Mouse (Mus musculus) heart, embryonic 14.5 days (tissue): ENCODE measurements around the gene Rab3gap2. TPM values are rescaled to one million over a fixed set of nuclear protein-coding genes. Genes with fewer than 3 reads are reported as not detected.
A peak's percentile ranks its signal among the peaks of the same experiment; 100 is the strongest.

Experiments
- ATAC-seq: fragments of 200-750 bp; cut with Nextera tagmentation; 2 replicates; pipeline ENCODE4 v1.8.0; 2017; ENCODE audit warnings: low read depth, moderate TSS enrichment; ENCODE audit not compliant: insufficient number of reproducible peaks, insufficient read depth, low FRiP score
- H3K27ac ChIP-seq, 2 experiments: fragments of 200-500 bp in 1 of 2; fragments of 300-500 bp in 1 of 2; sonication (generic) in 1 of 2; replicated peaks in 1 of 2; 2 replicates each; pipeline ENCODE4 v1.5.1; 2012 to 2014; ENCODE audit warnings: low read depth in 2 of 2, low read length in 2 of 2, control low read depth in 1 of 2, mild to moderate bottlenecking in 1 of 2, mixed read lengths in 1 of 2; ENCODE audit not compliant: control insufficient read depth in 1 of 2, insufficient read depth in 1 of 2
- H3K27me3 ChIP-seq: fragments of 300-500 bp; sonication (generic); 2 replicates; pipeline ENCODE4 v1.6.1; 2014; ENCODE audit warnings: mild to moderate bottlenecking, low read length, control low read depth; ENCODE audit not compliant: control insufficient read depth, insufficient read depth
- H3K36me3 ChIP-seq: fragments of 300-500 bp; sonication (generic); 2 replicates; pipeline ENCODE4 v1.6.1; 2014; ENCODE audit warnings: mild to moderate bottlenecking, control low read depth, low read length, mixed read lengths; ENCODE audit not compliant: control insufficient read depth, insufficient read depth
- H3K4me1 ChIP-seq, 2 experiments: fragments of 200-500 bp in 1 of 2; fragments of 300-500 bp in 1 of 2; sonication (generic) in 1 of 2; 2 replicates each; pipeline ENCODE4 v1.6.1; 2012 to 2014; ENCODE audit warnings: low read length in 2 of 2, control low read depth in 1 of 2, mixed read lengths in 1 of 2; ENCODE audit not compliant: control insufficient read depth in 2 of 2, insufficient read depth in 2 of 2
- H3K4me2 ChIP-seq: fragments of 300-500 bp; sonication (generic); 2 replicates; pipeline ENCODE4 v1.6.1; 2014; ENCODE audit warnings: mild to moderate bottlenecking, low read length
- H3K4me3 ChIP-seq, 2 experiments: fragments of 200-500 bp in 1 of 2; fragments of 300-500 bp in 1 of 2; sonication (generic) in 1 of 2; 2 replicates each; pipeline ENCODE4 v1.5.1; 2012 to 2014; ENCODE audit warnings: low read length in 2 of 2, mild to moderate bottlenecking in 2 of 2, control low read depth in 1 of 2, low read depth in 1 of 2, moderate library complexity in 1 of 2; ENCODE audit not compliant: control insufficient read depth in 1 of 2, insufficient read depth in 1 of 2
- H3K9ac ChIP-seq: fragments of 300-500 bp; sonication (generic); 2 replicates; pipeline ENCODE4 v1.6.1; 2014; ENCODE audit warnings: mild to moderate bottlenecking, low read length
- H3K9me3 ChIP-seq: fragments of 300-500 bp; sonication (generic); 2 replicates; pipeline ENCODE4 v1.6.1; 2016; ENCODE audit warnings: low read length, control low read depth; ENCODE audit not compliant: control insufficient read depth
- WGBS: fragments of 180-500 bp; shearing (Covaris S2); extraction: QIAGEN DNeasy Blood & Tissue Kit; methylation state at CpG from one replicate; pipeline ENCODE4 v1.1.7; 2014; 5-methylcytosine and 5-hydroxymethylcytosine counted together
- polyA plus RNA-seq: library from polyadenylated mRNA; unstranded; fragments of >200 nt; fragmentation: Nextera tagmentation; extraction: Ambion mirVana; gene quantifications from 2 replicates; pipeline ENCODE4 v1.2.1, GENCODE M21; 2014

Gene Rab3gap2
- polyA plus RNA-seq, 1 experiment from 2014 or later, result 17.8 TPM

DNA sequence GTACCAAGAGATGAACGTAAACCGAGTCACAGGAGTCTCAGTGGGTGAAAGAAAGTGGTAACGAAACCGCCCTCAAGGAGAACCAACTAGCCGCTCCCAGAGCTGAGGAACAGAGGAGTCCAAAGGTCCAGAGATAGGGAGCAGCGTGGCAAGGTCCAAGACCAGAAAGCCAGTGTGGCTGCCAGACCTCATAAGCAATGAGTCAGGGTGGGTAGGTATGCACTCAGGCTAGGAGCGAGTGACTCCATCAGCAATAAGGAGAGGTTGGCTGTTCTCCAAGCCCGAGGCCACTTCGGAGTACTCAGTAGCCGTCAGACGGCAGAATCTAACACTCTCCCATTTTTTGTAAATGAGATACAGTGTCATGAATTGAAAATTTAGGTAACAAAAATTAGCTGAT lies 78.9 kb downstream of the Rab3gap2 start:
- Histone ChIP-seq H3K27me3 (no peaks in the 10 kb centered on the region), H3K27ac (no peak overlapping the region), H3K4me1 (peaks cover 7 to 17% of the 10 kb centered on the region in 2 experiments), H3K4me2 (no peak overlapping the region), H3K4me3 (no peak overlapping the region), H3K36me3 (peaks cover 85% of the 10 kb centered on the region), H3K9me3 (no peaks in the 10 kb centered on the region), H3K9ac (no peak overlapping the region)
- 75% methylated on average over 11 of the region's 11 CpGs for WGBS
- no peak for ATAC-seq

DNA sequence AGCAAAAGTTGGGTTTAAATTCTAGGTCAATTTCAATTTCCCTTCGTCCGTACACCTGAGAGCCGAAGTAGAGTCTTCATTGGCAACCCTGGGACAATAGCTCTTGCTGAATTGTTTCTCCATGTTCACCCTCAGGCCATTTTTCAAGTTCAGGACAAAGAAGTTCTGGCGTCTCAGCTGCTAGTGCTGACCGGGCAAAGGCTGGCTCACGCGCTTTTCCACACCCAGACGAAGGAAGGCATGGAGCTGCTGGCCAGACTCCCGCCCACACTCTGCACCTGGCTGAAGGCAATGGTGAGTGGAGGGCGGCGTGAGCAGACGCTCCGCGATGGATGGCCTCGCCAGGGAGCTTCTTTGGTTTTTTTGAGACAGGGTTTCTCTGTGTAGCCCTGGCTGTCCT lies 79.3 kb downstream of the Rab3gap2 start:
- peaks cover 7 to 17% of the 10 kb centered on the region in 2 experiments for H3K4me1 ChIP-seq
- no peaks in the 10 kb centered on the region for H3K9me3 ChIP-seq
- no peak overlapping the region for H3K4me2 ChIP-seq
- no peak overlapping the region for H3K4me3 ChIP-seq
- no peak overlapping the region for H3K9ac ChIP-seq
- no peak for ATAC-seq
- peaks cover 85% of the 10 kb centered on the region for H3K36me3 ChIP-seq
- H3K27me3 ChIP-seq, result no peaks in the 10 kb centered on the region
- no peak overlapping the region for H3K27ac ChIP-seq
- WGBS, result 97% methylated on average over 15 of the region's 15 CpGs

DNA sequence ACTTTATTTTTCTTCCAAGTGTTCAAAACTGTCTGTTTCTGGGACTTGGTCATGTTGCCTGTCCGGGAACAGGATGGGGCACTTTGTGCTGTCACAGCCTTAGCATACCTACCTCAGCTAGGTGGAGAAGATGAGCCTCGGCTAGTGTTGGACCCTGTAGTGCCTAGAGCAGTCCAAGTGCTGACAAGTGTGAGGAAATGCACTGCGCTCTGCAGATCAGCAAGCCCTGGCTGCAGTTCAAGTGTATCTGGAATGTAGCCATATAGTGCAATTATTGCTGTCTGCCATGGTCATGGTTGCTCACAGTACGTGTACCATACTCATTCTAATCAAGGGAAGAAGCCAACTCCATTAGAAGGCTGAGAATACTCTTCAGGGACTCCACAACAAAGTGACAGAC lies 80.8 kb downstream of the Rab3gap2 start:
- peaks cover 7 to 21% of the 10 kb centered on the region in 2 experiments for H3K4me1 ChIP-seq
- ATAC-seq, result peak; percentile 74
- H3K27ac ChIP-seq, result peak overlapping the region; percentile 1 to 67; a peak in 3 of 4 replicates
- H3K4me2 ChIP-seq, result peak overlapping the region; percentile 39; the same call in 1 of the 2 replicates
- 8% methylated on average over 4 of the region's 4 CpGs for WGBS
- no peak overlapping the region for H3K4me3 ChIP-seq
- no peaks in the 10 kb centered on the region for H3K9me3 ChIP-seq
- no peaks in the 10 kb centered on the region for H3K27me3 ChIP-seq
- H3K36me3 ChIP-seq, result peaks cover 84% of the 10 kb centered on the region
- no peak overlapping the region for H3K9ac ChIP-seq

GRCm38 (mm10) chr1:185285171-185285570 lies 81.3 kb downstream of the Rab3gap2 start:
- peak overlapping the region; percentile 1 to 67; a peak in 3 of 4 replicates for H3K27ac ChIP-seq
- WGBS, result 38% methylated on average over 4 of the region's 4 CpGs
- H3K36me3 ChIP-seq, result peaks cover 84% of the 10 kb centered on the region

GRCm38 (mm10) chr1:185287066-185287465 lies 83.1 kb downstream of the Rab3gap2 start:
- no peak for ATAC-seq
- Histone ChIP-seq H3K9me3 (no peaks in the 10 kb centered on the region), H3K27me3 (no peaks in the 10 kb centered on the region), H3K27ac (no peak overlapping the region), H3K4me3 (no peak overlapping the region), H3K36me3 (peaks cover 85% of the 10 kb centered on the region), H3K9ac (no peak overlapping the region), H3K4me1 (peaks cover 7 to 21% of the 10 kb centered on the region in 2 experiments), H3K4me2 (no peak overlapping the region)
- 72% methylated on average over 20 of the region's 20 CpGs for WGBS

More at GRCm38 (mm10) chr1:185285171-185285570, 81.3 kb downstream of the Rab3gap2 start:
- Histone ChIP-seq H3K4me2 (peak overlapping the region; percentile 39; the same call in 1 of the 2 replicates), H3K4me1 (peaks cover 7 to 21% of the 10 kb centered on the region in 2 experiments), H3K27me3 (no peaks in the 10 kb centered on the region), H3K9me3 (no peaks in the 10 kb centered on the region), H3K4me3 (no peak overlapping the region), H3K9ac (no peak overlapping the region)
- peak; percentile 78 for ATAC-seq

DNA sequence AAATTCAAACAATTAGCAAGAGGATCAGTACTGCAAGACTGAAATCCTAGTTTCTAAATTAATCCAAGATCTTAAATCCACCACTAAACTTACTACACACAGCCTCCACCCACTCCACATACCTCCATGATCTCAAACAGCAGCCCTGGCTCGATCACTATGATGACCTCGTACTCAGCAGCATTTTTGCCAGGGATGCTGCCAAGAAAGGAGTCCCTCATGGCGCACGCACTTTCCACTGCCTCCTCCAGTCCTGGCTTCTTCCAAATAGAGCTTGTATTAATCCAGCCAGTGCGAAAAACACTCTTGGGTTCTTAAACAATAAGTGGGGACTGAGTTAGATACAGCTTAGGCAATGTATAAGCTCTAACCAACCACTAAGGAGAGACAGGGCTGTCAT lies 85.3 kb downstream of the Rab3gap2 start:
- Histone ChIP-seq H3K9me3 (no peaks in the 10 kb centered on the region), H3K9ac (no peak overlapping the region), H3K36me3 (peaks cover 86% of the 10 kb centered on the region), H3K4me1 (peaks cover 6 to 17% of the 10 kb centered on the region in 2 experiments), H3K4me2 (no peak overlapping the region), H3K4me3 (no peak overlapping the region), H3K27me3 (no peaks in the 10 kb centered on the region), H3K27ac (no peak overlapping the region)
- 50% methylated on average over 5 of the region's 5 CpGs for WGBS
- ATAC-seq, result no peak

GRCm38 (mm10) chr1:185291336-185291735 lies 87.4 kb downstream of the Rab3gap2 start:
- H3K36me3 ChIP-seq, result peaks cover 97% of the 10 kb centered on the region
- WGBS, result 80% methylated on average over 4 of the region's 4 CpGs
- peaks cover 0 to 4% of the 10 kb centered on the region in 2 experiments; a peak in 1 of 4 replicates for H3K4me1 ChIP-seq
- no peaks in the 10 kb centered on the region for H3K27me3 ChIP-seq
- no peak for ATAC-seq
- no peak overlapping the region for H3K4me2 ChIP-seq
- H3K4me3 ChIP-seq, result no peak overlapping the region
- H3K27ac ChIP-seq, result no peak overlapping the region
- H3K9ac ChIP-seq, result no peak overlapping the region
- H3K9me3 ChIP-seq, result no peaks in the 10 kb centered on the region
